Mouse (Mus musculus): Measurements from ENCODE around the gene Mrpl14.

DNA sequence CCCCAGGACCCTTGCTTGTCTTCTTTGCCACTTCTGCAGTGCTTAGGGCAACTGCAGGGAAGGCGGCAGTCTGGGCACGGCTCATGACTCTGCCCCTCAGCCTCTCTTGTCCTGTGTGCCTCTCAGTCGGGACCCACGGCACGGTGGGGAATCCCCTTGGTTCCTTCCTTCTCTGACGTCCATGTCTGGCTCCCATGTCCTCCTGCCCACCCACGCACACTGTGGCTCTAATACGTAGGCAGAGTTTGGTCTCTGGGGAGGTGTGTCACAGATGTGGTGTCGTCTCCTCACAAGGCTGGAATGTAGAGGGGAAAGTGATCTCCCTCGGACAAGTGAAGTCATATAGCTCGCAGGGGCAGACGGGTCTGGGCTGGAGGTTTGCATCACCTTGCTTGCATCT, 60.6 kb downstream of the Mrpl14 start:
- TF ChIP-seq CTCF (IDR thresholded peaks at IDR 0.05; ENCODE audit: borderline replicate concordance, insufficient read depth, low read length) (no peak), POLR2A (IDR thresholded peaks at IDR 0.05; ENCODE audit: low read depth, low read length) (no peak)
